Mouse (Mus musculus): ENCODE results near the gene Krtap1-5. TPM values are rescaled to one million over a fixed set of nuclear protein-coding genes. Genes with fewer than 3 reads are reported as not detected.

Krtap1-5 gene
- total and polyA plus RNA-seq, 3 experiments = not detected

DNA sequence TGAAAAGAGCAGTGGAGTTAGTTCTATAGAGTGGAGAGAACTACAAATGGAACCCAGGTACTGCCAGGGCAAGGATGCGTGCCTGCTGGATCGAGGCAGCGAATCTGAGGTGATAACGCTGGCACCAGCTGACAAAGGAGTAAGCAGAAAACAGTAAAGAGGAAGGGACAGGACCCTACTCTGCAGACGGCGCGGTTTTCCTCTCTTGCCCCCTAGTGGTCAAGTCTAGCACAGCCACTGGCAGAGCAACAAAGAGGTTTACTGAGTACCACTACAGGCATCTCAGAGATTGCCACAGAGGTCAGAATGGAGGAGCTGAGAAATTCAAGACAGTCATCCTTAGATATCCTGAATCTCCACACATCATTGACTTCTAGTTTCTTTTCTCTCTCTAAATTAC is 6.7 kb downstream of the Krtap1-5 start (continued):
- TF ChIP-seq ZKSCAN1 (IDR thresholded peaks at IDR 0.05; ENCODE audit: borderline replicate concordance, low read depth, low read length) (no peak), BHLHE40 (IDR thresholded peaks at IDR 0.05; ENCODE audit: low read depth, low read length) (peak; percentile 41; the same call in 1 of the 2 replicates), UBTF (IDR thresholded peaks at IDR 0.05; ENCODE audit: low read depth, low read length) (no peak), CHD1 (IDR thresholded peaks at IDR 0.05; ENCODE audit: low read depth, low read length) (no peak), ZC3H11A (IDR thresholded peaks at IDR 0.05; ENCODE audit: low read depth, low read length) (peak; percentile 53; the same call in 1 of the 2 replicates), PAX5 (IDR thresholded peaks at IDR 0.05; ENCODE audit: low read length) (no peak), HCFC1 (IDR thresholded peaks at IDR 0.05; ENCODE audit: low read depth, low read length) (peak; percentile 30; the same call in 1 of the 2 replicates), RCOR1 (conservative IDR thresholded peaks at IDR 0.05; ENCODE audit: low read depth, low read length) (no peak), ELF1 (IDR thresholded peaks at IDR 0.05; ENCODE audit: low read depth, low read length) (peak; percentile 55; the same call in 1 of the 2 replicates), NRF1 (IDR thresholded peaks at IDR 0.05; ENCODE audit: low read depth, low read length) (0 out of 2 replicates have a peak, but pooled peaks have one; percentile 30), CHD2 (IDR thresholded peaks at IDR 0.05; ENCODE audit: low read length) (no peak), RAD21 (IDR thresholded peaks at IDR 0.05; ENCODE audit: low read depth, low read length) (peak; percentile 89), E2F4 (IDR thresholded peaks at IDR 0.05; ENCODE audit: insufficient replicate concordance, low read depth, low read length) (no peak), POLR2A (IDR thresholded peaks at IDR 0.05; ENCODE audit: low read depth, low read length) (no peak), JUND (conservative IDR thresholded peaks at IDR 0.05; ENCODE audit: low read depth, low read length) (no peak; the same call in 1 of the 2 replicates)

DNA sequence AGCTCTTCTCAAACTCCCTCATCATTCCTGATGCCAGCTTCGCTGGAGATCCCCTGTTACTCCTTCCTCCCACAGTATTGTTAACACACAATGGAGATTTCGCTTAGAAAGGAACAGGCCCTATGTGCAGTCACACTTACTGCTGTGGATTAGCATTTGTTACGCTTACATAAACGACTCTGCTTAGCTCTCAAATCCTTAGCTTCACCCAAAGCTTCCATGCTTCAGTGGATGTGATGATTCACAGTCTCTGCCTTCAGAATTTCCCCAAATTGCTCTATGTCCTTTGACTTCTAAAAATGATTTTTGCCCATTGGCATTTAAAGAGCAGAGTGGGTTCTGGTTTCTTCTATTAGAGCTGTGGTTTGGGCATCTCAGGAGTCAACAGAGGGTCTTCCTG is 7.7 kb downstream of the Krtap1-5 start:
- dilution Hi-C loops (cut with MboI; ENCODE audit: extremely low pct_ligation_motif_present, extremely low pct_unique_long_range_greater_than_20kb, low sequenced_read_pairs) (no loop called here), in situ Hi-C loops (cut with MboI; ENCODE audit: low pct_ligation_motif_present, low pct_unique_long_range_greater_than_20kb, low sequenced_read_pairs) (no loop called here)
- Histone ChIP-seq H3K4me2 (ENCODE audit: insufficient read depth, low read depth, poor library complexity, severe bottlenecking) (no peak overlapping the region), H3K9me3 (replicated peaks; ENCODE audit: low read length) (no peaks in the 10 kb centered on the region), H3K4me3 (replicated peaks in 1 of 3; ENCODE audit: low read depth in 2 of 3, low read length in 2 of 3, poor library complexity in 1 of 3) (no peak overlapping the region), H3K9ac (ENCODE audit: insufficient read depth, low read depth) (no peak overlapping the region), H3K27me3 (replicated peaks) (peaks cover 62% of the 10 kb centered on the region), H3K4me1 (ENCODE audit: control insufficient read depth in 1 of 2, insufficient read depth in 2 of 2) (peaks cover 3% of the 10 kb centered on the region in 2 experiments; a peak in 2 of 4 replicates), H3K36me3 (replicated peaks in 1 of 2; ENCODE audit: control insufficient read depth in 1 of 2, insufficient read depth in 1 of 2, low read length in 1 of 2) (no peaks in the 10 kb centered on the region), H3K79me2 (replicated peaks; ENCODE audit: control insufficient read depth, extremely low read depth, insufficient read depth, poor library complexity, severe bottlenecking) (no peaks in the 10 kb centered on the region), H3K27ac (ENCODE audit: insufficient read depth, low read depth) (no peak overlapping the region)
- TF ChIP-seq ELF1 (IDR thresholded peaks at IDR 0.05; ENCODE audit: low read depth, low read length) = no peak
- DNase-seq (ENCODE audit: extremely low read depth) = no peak

DNA sequence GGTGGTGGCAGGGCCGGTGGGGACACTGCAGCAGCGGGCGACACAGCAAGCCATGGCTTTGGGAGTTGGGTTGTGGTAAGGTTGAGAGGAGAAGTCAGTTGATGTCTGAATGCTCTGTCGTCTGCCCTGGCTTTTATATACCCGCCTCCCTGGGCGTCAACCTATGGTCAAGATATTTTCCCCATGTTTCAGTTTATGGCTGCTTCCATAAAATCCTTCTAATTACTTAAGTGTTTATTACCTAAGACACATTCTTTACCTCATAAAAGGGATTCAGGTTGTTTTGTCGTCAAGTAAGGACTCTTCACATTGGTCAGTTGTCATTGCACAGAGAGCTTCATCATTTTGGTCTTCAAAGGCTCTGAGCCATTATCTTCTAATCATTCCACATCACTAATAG is 14.3 kb downstream of the Krtap1-5 start, which contains the start of gene Krtap3-1:
Gene Krtap3-1 (minus strand): TSS at position 101 of the 400 bp plus-strand sequence.
- Histone ChIP-seq H3K4me1 (ENCODE audit: control insufficient read depth in 1 of 2, insufficient read depth in 2 of 2) (peaks cover 5 to 12% of the 10 kb centered on the region in 2 experiments; a peak in 3 of 4 replicates), H3K27me3 (replicated peaks) (peaks cover 29% of the 10 kb centered on the region), H3K79me2 (replicated peaks; ENCODE audit: control insufficient read depth, extremely low read depth, insufficient read depth, poor library complexity, severe bottlenecking) (no peaks in the 10 kb centered on the region), H3K4me3 (replicated peaks in 1 of 3; ENCODE audit: low read depth in 2 of 3, low read length in 2 of 3, poor library complexity in 1 of 3) (no peak within 1 kb of the TSS), H3K27ac (ENCODE audit: insufficient read depth, low read depth) (no peak within 1 kb of the TSS), H3K9me3 (replicated peaks; ENCODE audit: low read length) (no peaks in the 10 kb centered on the region), H3K36me3 (replicated peaks in 1 of 2; ENCODE audit: control insufficient read depth in 1 of 2, insufficient read depth in 1 of 2, low read length in 1 of 2) (no peaks in the 10 kb centered on the region), H3K9ac (ENCODE audit: insufficient read depth, low read depth) (no peak within 1 kb of the TSS), H3K4me2 (ENCODE audit: insufficient read depth, low read depth, poor library complexity, severe bottlenecking) (no peak within 1 kb of the TSS)
- in situ Hi-C loops (cut with MboI; ENCODE audit: low pct_ligation_motif_present, low pct_unique_long_range_greater_than_20kb, low sequenced_read_pairs) = no loop called here
- dilution Hi-C loops (cut with MboI; ENCODE audit: extremely low pct_ligation_motif_present, extremely low pct_unique_long_range_greater_than_20kb, low sequenced_read_pairs) = no loop called here
- DNase-seq (ENCODE audit: extremely low read depth) = no peak
- TF ChIP-seq EP300 (IDR thresholded peaks at IDR 0.05; ENCODE audit: low read length) (no peak), MAX (IDR thresholded peaks at IDR 0.05; ENCODE audit: low read length) (no peak), POLR2A (IDR thresholded peaks at IDR 0.05; ENCODE audit: low read depth, low read length) (no peak), ZMIZ1 (IDR thresholded peaks at IDR 0.05; ENCODE audit: low read depth, low read length) (no peak), ZKSCAN1 (IDR thresholded peaks at IDR 0.05; ENCODE audit: borderline replicate concordance, low read depth, low read length) (no peak), USF2 (conservative IDR thresholded peaks at IDR 0.05; ENCODE audit: low read depth, low read length) (no peak), MAZ (IDR thresholded peaks at IDR 0.05; ENCODE audit: low read depth, low read length) (no peak), UBTF (IDR thresholded peaks at IDR 0.05; ENCODE audit: low read depth, low read length) (no peak), IRF4 (IDR thresholded peaks at IDR 0.05; ENCODE audit: low read depth, low read length) (no peak), NELFE (IDR thresholded peaks at IDR 0.05; ENCODE audit: low read depth, low read length) (no peak), KAT2A (IDR thresholded peaks at IDR 0.05; ENCODE audit: insufficient replicate concordance, low read length) (no peak), SIN3A (IDR thresholded peaks at IDR 0.05; ENCODE audit: low read length) (no peak), MXI1 (IDR thresholded peaks at IDR 0.05; ENCODE audit: low read depth, low read length) (no peak), MEF2A (IDR thresholded peaks at IDR 0.05; ENCODE audit: borderline replicate concordance, low read depth, low read length) (no peak)
